Mouse (Mus musculus): ENCODE measurements around the gene Plekhf1. TPM values are rescaled to one million over a fixed set of nuclear protein-coding genes. Genes with fewer than 3 reads are reported as not detected.

The Plekhf1 gene
- total RNA-seq, 1 experiment from 2014 or later, result 1.4 TPM

DNA sequence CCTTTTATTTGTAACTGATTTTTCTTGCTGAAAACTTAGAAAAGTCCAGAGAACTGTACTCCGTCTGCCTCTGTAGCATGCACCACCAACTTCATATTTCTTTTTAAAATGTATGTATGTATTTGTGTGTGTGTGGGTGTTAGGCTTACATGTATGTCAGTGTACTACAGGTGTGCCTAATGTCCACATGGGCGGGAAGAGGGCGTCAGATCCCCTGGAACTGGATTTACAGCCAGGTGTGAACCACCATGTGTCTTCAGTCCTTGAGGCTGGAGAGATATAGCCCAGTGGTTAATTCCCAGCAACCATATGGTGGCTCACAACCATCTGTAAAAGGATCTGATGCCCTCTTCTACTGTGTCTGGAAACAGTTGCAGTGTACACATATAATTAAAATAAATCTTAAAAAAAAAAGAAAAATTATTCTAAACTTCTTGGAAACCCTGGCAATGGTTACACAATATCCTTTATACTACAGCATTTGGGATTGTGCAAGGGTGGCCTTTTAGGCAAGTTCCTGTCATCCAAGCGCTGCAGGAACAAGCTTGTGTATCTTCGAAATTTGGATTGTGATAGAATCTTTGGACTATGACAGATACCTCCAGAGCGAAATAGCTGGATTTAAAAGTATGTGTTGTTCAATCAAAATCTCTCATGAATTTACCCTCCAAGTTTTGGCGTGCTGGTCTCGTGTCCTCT lies 27.8 kb downstream of the Plekhf1 start:
- peak in 1 of 2 experiments; percentile 32; a peak in 1 of 4 replicates for ATAC-seq (replicated peaks in 1 of 2; ENCODE audit: insufficient read depth in 1 of 2, low FRiP score in 2 of 2, low TSS enrichment in 1 of 2, low read depth in 1 of 2, poor library complexity in 2 of 2, severe bottlenecking in 2 of 2)

GRCm38 (mm10) chr7:38191571-38191970 lies 36.2 kb downstream of the Plekhf1 start:
- ATAC-seq (replicated peaks in 1 of 2; ENCODE audit: insufficient read depth in 1 of 2, low FRiP score in 2 of 2, low TSS enrichment in 1 of 2, low read depth in 1 of 2, poor library complexity in 2 of 2, severe bottlenecking in 2 of 2), result no peak

DNA sequence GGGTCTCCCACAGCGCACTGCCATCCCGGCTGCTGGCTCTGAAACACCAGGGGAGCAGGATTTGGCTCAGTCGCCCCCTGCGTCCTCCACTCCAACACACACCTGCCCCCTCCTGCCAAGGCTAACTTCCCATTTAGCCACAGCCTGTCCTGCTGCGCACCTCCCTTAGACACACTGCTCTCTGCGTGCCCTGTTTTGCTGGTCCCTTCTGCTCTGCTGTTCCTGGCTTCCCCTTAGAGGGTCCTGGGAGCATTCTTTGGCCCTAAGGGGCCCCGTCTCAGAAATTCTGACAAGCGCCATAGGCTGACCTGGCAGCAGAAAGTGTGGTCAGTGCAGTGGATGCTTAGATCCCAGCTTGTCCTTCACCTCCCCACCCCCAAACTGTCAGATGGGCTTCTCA lies 36.7 kb downstream of the Plekhf1 start:
- ATAC-seq (replicated peaks in 1 of 2; ENCODE audit: insufficient read depth in 1 of 2, low FRiP score in 2 of 2, low TSS enrichment in 1 of 2, low read depth in 1 of 2, poor library complexity in 2 of 2, severe bottlenecking in 2 of 2), result no peak

GRCm38 (mm10) chr7:38190056-38190835 lies 37.6 kb downstream of the Plekhf1 start:
- no peak for ATAC-seq (replicated peaks in 1 of 2; ENCODE audit: insufficient read depth in 1 of 2, low FRiP score in 2 of 2, low TSS enrichment in 1 of 2, low read depth in 1 of 2, poor library complexity in 2 of 2, severe bottlenecking in 2 of 2)

DNA sequence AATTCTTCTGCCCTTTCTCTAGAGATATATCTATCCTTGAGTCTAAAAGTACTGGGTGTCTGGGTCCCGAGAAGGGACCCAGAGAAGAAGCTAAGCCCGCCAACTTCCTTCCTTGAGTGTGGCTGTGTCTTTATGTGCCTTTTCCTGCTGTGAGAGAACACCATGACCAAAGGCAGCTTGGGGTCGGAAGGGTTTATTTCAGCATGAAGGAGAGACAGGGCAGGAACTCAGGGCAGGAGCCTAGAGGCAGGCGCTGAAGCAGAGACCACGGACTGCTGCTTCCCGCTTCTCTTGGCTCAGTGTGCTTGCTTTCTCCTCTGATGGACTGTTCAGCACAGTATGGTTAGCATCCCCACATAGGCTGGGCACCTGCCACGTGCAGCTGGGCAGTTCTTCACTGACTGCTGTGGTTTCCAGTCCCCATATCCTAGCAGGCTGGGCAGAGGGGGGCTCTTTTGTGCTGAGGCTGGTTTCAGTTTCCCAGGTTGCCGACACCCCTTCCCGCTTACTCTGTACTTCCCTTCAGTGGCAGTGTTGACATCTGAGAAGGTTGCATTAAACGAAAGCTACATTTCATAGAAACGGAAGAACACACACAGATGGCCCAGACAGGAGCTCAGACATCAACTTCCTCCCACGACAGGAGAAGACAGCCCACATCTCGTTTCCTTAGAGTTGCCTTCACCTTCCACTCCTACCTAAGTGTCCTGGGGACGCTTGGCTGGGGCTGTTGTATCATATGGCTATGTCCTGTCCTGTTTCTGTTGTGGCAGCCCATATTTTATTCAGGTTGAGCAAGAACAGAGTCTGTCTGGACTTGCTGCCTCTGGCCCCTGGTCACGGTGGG lies 38.5 kb downstream of the Plekhf1 start:
- ATAC-seq (replicated peaks in 1 of 2; ENCODE audit: insufficient read depth in 1 of 2, low FRiP score in 2 of 2, low TSS enrichment in 1 of 2, low read depth in 1 of 2, poor library complexity in 2 of 2, severe bottlenecking in 2 of 2), result peak; percentile 91

GRCm38 (mm10) chr7:38188281-38189075 lies 39.3 kb downstream of the Plekhf1 start:
- no peak for ATAC-seq (replicated peaks in 1 of 2; ENCODE audit: insufficient read depth in 1 of 2, low FRiP score in 2 of 2, low TSS enrichment in 1 of 2, low read depth in 1 of 2, poor library complexity in 2 of 2, severe bottlenecking in 2 of 2)

- ATAC-seq (replicated peaks in 1 of 2; ENCODE audit: insufficient read depth in 1 of 2, low FRiP score in 2 of 2, low TSS enrichment in 1 of 2, low read depth in 1 of 2, poor library complexity in 2 of 2, severe bottlenecking in 2 of 2), result 0 out of 4 replicates have a peak, but pooled peaks of 1 of the 2 experiments have one; percentile 4
Observed at GRCm38 (mm10) chr7:38187796-38188195, 40.0 kb downstream of the Plekhf1 start.

DNA sequence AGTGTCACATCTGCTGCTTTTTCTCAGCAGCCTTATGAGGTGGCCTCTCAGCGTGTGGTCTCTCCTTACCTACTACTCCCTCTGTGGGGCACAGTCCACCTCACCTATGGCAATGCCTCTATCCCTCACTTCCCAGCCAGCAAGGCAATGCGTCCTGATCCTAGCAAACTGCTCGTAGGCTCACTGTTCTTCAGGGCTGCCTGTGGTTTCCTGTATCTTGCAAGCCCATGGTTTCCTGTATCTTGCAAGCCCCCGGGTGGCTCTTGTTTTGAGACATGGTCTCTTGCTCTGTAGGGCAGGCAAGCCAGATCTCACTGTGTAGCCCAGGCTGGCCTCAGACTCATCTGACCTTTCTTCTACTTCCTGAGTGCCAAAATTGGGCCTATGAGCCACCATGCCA lies 41.0 kb downstream of the Plekhf1 start:
- ATAC-seq (replicated peaks in 1 of 2; ENCODE audit: insufficient read depth in 1 of 2, low FRiP score in 2 of 2, low TSS enrichment in 1 of 2, low read depth in 1 of 2, poor library complexity in 2 of 2, severe bottlenecking in 2 of 2), result no peak; a peak in 1 of 4 replicates

DNA sequence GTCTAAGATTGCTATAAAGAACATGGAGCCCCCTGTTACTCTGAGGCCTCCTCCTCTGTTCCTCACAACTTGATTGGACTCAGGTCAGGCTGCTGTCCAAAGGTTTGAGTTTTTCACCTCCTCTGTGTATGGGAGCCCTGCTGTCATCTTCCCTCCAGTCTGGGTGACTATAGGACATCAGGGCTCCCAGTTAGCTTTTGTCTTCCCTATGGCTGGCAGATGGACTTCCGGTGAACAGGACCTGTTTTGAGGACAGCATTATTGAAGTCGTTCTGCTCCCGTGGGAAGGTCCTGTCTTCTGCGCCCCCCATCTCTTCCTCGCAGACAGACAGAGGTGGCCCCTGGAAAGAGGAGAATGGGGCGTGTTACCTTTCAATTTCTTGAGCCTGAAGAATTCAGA lies 43.0 kb downstream of the Plekhf1 start:
- no peak for ATAC-seq (replicated peaks in 1 of 2; ENCODE audit: insufficient read depth in 1 of 2, low FRiP score in 2 of 2, low TSS enrichment in 1 of 2, low read depth in 1 of 2, poor library complexity in 2 of 2, severe bottlenecking in 2 of 2)

- ATAC-seq (replicated peaks in 1 of 2; ENCODE audit: insufficient read depth in 1 of 2, low FRiP score in 2 of 2, low TSS enrichment in 1 of 2, low read depth in 1 of 2, poor library complexity in 2 of 2, severe bottlenecking in 2 of 2), result no peak
Observed at GRCm38 (mm10) chr7:38184418-38184745, 43.4 kb downstream of the Plekhf1 start.

GRCm38 (mm10) chr7:38183709-38184417 lies 44.0 kb downstream of the Plekhf1 start:
- ATAC-seq (replicated peaks in 1 of 2; ENCODE audit: insufficient read depth in 1 of 2, low FRiP score in 2 of 2, low TSS enrichment in 1 of 2, low read depth in 1 of 2, poor library complexity in 2 of 2, severe bottlenecking in 2 of 2), result peak; percentile 66 to 75

- peak; percentile 33 to 47 for ATAC-seq (replicated peaks in 1 of 2; ENCODE audit: insufficient read depth in 1 of 2, low FRiP score in 2 of 2, low TSS enrichment in 1 of 2, low read depth in 1 of 2, poor library complexity in 2 of 2, severe bottlenecking in 2 of 2)
Observed at GRCm38 (mm10) chr7:38182962-38183687, 44.7 kb downstream of the Plekhf1 start, which contains the start of gene 1600014C10Rik. 1600014C10Rik (plus strand) TSS chr7:38183217.

- ATAC-seq (replicated peaks in 1 of 2; ENCODE audit: insufficient read depth in 1 of 2, low FRiP score in 2 of 2, low TSS enrichment in 1 of 2, low read depth in 1 of 2, poor library complexity in 2 of 2, severe bottlenecking in 2 of 2), result peak; percentile 61 to 65
Observed at GRCm38 (mm10) chr7:38182596-38182961, 45.2 kb downstream of the Plekhf1 start.

DNA sequence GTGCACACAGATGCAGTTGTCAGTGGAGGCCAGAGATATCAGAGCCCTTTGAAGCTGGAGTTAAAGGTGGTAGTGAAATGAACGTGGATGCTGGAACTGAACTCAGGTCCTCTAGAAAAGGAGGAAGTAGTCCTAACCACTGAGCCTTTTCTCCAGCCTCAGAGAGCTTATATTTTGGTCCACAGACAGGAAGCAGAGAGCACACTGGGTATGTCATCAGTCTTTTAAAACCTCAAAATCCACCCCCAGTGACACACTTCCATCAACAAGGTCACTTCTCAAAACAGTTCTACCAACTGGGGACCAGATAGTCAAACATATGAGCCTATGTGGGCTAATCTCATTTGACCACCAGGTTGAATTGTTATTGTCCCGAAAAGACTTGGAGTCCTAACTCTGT lies 46.5 kb downstream of the Plekhf1 start:
- no peak for ATAC-seq (replicated peaks in 1 of 2; ENCODE audit: insufficient read depth in 1 of 2, low FRiP score in 2 of 2, low TSS enrichment in 1 of 2, low read depth in 1 of 2, poor library complexity in 2 of 2, severe bottlenecking in 2 of 2)

DNA sequence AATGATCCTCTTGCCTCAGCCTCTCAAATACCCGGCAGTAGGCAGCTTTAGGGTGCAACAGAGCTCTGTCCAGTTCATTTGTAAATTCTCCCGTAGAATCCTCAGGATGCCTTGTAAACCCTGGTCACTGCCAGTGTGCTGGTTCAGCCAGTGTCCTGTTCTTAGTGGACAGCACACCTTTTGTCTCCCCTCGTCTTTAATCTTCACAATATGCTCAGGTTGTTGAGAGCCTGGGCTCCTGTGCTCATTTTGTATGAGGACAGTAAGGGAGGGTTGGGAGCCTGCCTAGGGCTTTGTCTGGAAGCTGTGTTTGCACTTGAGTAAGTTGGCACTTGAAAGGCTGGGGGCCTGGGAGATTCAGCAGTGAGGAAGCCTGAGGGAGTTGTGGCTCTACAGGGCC lies 47.9 kb downstream of the Plekhf1 start:
- ATAC-seq (replicated peaks in 1 of 2; ENCODE audit: insufficient read depth in 1 of 2, low FRiP score in 2 of 2, low TSS enrichment in 1 of 2, low read depth in 1 of 2, poor library complexity in 2 of 2, severe bottlenecking in 2 of 2), result no peak

DNA sequence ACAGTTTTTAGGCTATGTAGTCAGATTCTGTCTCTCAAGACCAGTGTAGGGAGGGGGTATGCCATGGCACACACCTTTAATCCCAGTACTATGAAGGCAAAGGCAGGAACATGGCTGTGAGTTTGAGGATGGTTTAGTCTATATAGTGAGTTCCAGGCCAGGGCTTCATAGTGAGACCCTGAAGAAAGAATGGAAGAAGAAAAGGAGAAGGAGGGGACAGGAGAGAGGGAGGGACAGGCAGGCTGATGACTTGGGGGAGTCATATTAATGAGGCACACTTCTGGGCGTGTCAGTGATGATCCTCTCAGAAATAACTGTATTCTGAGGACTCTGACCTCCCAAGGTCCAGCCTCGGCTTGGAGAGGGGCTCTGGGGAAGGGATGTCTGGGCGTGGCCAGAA lies 51.8 kb downstream of the Plekhf1 start:
- no peak for ATAC-seq (replicated peaks in 1 of 2; ENCODE audit: insufficient read depth in 1 of 2, low FRiP score in 2 of 2, low TSS enrichment in 1 of 2, low read depth in 1 of 2, poor library complexity in 2 of 2, severe bottlenecking in 2 of 2)
